Mouse (Mus musculus) forebrain, embryonic 11.5 days (tissue): ENCODE data around the gene Rps11. TPM values are rescaled to one million over a fixed set of nuclear protein-coding genes. Genes with fewer than 3 reads are reported as not detected.

Experiments used
- ATAC-seq: fragments of 200-750 bp; cut with Nextera tagmentation; replicated peaks from 2 replicates; pipeline ENCODE4 v1.8.0; 2017; ENCODE audit warnings: moderate TSS enrichment; ENCODE audit not compliant: low FRiP score
- DNase-seq: peaks from one replicate; pipeline ENCODE4 v3.0.0-alpha.2; 2017; ENCODE audit warnings: low spot score
- H3K27ac ChIP-seq: fragments of 300-500 bp; sonication (generic); 2 replicates; pipeline ENCODE4 v1.5.1; 2014; ENCODE audit warnings: low read depth, low read length
- H3K27me3 ChIP-seq: fragments of 300-500 bp; sonication (generic); 2 replicates; pipeline ENCODE4 v1.6.1; 2014; ENCODE audit warnings: mild to moderate bottlenecking, low read length, mixed read lengths; ENCODE audit not compliant: control insufficient read depth, insufficient read depth
- H3K36me3 ChIP-seq: fragments of 300-500 bp; sonication (generic); 2 replicates; pipeline ENCODE4 v1.6.1; 2014; ENCODE audit warnings: mild to moderate bottlenecking, low read length, moderate library complexity, mixed read lengths; ENCODE audit not compliant: control insufficient read depth, insufficient read depth
- H3K4me1 ChIP-seq: fragments of 300-500 bp; sonication (generic); replicated peaks from 2 replicates; pipeline ENCODE4 v1.6.1; 2014; ENCODE audit warnings: low read length, mixed read lengths; ENCODE audit not compliant: control insufficient read depth, insufficient read depth
- H3K4me2 ChIP-seq: fragments of 300-500 bp; sonication (generic); 2 replicates; pipeline ENCODE4 v1.6.1; 2014; ENCODE audit warnings: low read depth, mild to moderate bottlenecking, low read length, moderate library complexity, mixed read lengths; ENCODE audit not compliant: severe bottlenecking
- H3K4me3 ChIP-seq: fragments of 300-500 bp; sonication (generic); 2 replicates; pipeline ENCODE4 v1.5.1; 2014; ENCODE audit warnings: low read depth, low read length
- H3K9ac ChIP-seq: fragments of 300-500 bp; sonication (generic); 2 replicates; pipeline ENCODE4 v1.6.1; 2014; ENCODE audit warnings: low read length
- H3K9me3 ChIP-seq: fragments of 300-500 bp; sonication (generic); 2 replicates; pipeline ENCODE4 v1.6.1; 2016; ENCODE audit warnings: low read length, mixed read lengths; ENCODE audit not compliant: control insufficient read depth
- WGBS: fragments of 180-500 bp; shearing (Covaris S2); extraction: QIAGEN DNeasy Blood & Tissue Kit; methylation state at CpG from one replicate; pipeline ENCODE4 v1.1.7; 2014; 5-methylcytosine and 5-hydroxymethylcytosine counted together
- polyA plus RNA-seq: library from polyadenylated mRNA; unstranded; fragments of >200 nt; fragmentation: Nextera tagmentation; extraction: Ambion mirVana; gene quantifications from 2 replicates; pipeline ENCODE4 v1.2.1, GENCODE M21; 2014

The Rps11 gene
- polyA plus RNA-seq, 1 experiment from 2014 or later, result 1,481 TPM

GRCm38 (mm10) chr7:45141319-45141718 lies 17.1 kb upstream of the Rps11 start:
- Histone ChIP-seq H3K9me3 (no peaks in the 10 kb centered on the region), H3K4me2 (no peak overlapping the region), H3K9ac (no peak overlapping the region), H3K27me3 (0 out of 2 replicates have a peak, but pooled peaks cover 2% of the 10 kb centered on the region), H3K4me3 (no peak overlapping the region), H3K27ac (no peak overlapping the region), H3K36me3 (no peaks in the 10 kb centered on the region; the same call in 1 of the 2 replicates), H3K4me1 (peaks cover under 1% of the 10 kb centered on the region; the same call in 1 of the 2 replicates)
- DNase-seq, result no peak
- no peak for ATAC-seq
- WGBS, result 94% methylated on average over 3 of the region's 3 CpGs

- Histone ChIP-seq H3K4me3 (no peak overlapping the region), H3K9me3 (no peaks in the 10 kb centered on the region), H3K27me3 (peaks cover 2% of the 10 kb centered on the region; the same call in 1 of the 2 replicates), H3K27ac (no peak overlapping the region), H3K36me3 (no peaks in the 10 kb centered on the region), H3K9ac (no peak overlapping the region), H3K4me2 (no peak overlapping the region), H3K4me1 (peaks cover 4% of the 10 kb centered on the region; the same call in 1 of the 2 replicates)
- ATAC-seq, result no peak
- no peak for DNase-seq
- 81% methylated on average over 8 of the region's 8 CpGs for WGBS
Measured at GRCm38 (mm10) chr7:45139904-45140723, 15.9 kb upstream of the Rps11 start.

- Histone ChIP-seq H3K27ac (no peak overlapping the region), H3K4me2 (no peak overlapping the region), H3K27me3 (peaks cover 2% of the 10 kb centered on the region; the same call in 1 of the 2 replicates), H3K9me3 (no peaks in the 10 kb centered on the region), H3K9ac (no peak overlapping the region), H3K4me3 (no peak overlapping the region), H3K36me3 (no peaks in the 10 kb centered on the region), H3K4me1 (peaks cover 4% of the 10 kb centered on the region; the same call in 1 of the 2 replicates)
- 79% methylated on average over 1 of the region's 1 CpGs for WGBS
- ATAC-seq (no peak), DNase-seq (no peak)
Measured at GRCm38 (mm10) chr7:45138403-45138802, 14.2 kb upstream of the Rps11 start.

DNA sequence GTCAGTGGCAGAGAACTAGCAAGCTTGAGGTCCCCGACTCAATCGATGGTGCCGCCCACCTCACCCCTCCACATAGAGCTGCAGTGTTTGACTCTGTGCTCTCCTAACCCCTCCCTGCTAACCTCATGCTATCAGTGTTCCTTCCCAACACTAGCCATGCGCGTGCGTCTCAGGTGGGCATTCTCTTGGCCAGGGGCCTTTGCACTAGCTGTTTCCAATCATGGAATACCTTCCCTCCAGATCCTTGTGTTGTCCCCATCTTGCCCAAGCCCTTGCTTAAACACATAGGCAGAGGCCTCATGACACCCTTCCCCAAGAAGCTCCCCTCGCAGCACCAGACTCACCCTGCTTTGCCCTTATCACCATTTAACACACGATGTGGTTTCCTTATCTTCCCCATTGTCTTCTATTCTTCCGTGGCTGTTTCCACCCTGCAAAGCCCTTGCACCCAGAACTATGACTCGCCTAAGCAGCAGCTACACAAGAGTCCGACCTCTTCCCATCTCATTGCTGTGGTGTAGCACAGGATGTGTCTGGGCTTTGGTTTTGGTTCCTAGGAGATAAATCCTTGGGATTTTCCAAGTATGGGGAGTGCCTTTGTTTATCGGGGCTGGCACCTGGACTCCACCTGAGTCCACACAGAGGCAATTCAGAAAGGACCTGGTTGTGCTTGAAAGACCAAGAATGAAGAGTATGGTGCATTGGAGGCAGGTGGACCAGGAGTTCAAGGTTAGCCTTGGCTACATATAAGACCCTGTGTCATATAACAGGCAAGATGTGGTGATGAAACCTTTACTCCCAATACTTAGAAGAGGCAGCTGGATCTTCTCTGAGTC lies 13.2 kb upstream of the Rps11 start:
- H3K4me3 ChIP-seq, result no peak overlapping the region
- H3K27ac ChIP-seq, result no peak overlapping the region

GRCm38 (mm10) chr7:45135993-45136567 lies 11.8 kb upstream of the Rps11 start, which contains the start of the genes Gm45713 and Flt3l:
Gene Gm45713, minus strand, starts transcription at chr7:45136231.
Gene Flt3l, minus strand, starts transcription at chr7:45136432.
- 4% methylated on average over 29 of the region's 29 CpGs for WGBS
- Histone ChIP-seq H3K4me1 (peaks cover 4% of the 10 kb centered on the region; the same call in 1 of the 2 replicates), H3K9ac (peak within 1 kb of the TSS; percentile 61), H3K27ac (peak within 1 kb of the TSS; percentile 6; the same call in 1 of the 2 replicates), H3K27me3 (peaks cover 2% of the 10 kb centered on the region; the same call in 1 of the 2 replicates), H3K9me3 (no peaks in the 10 kb centered on the region), H3K36me3 (no peaks in the 10 kb centered on the region), H3K4me2 (peak within 1 kb of the TSS; percentile 74), H3K4me3 (peak within 1 kb of the TSS; percentile 40)
- DNase-seq (peak; percentile 91), ATAC-seq (peak; percentile 77)

More for the DNA sequence above, 13.2 kb upstream of the Rps11 start:
- 83% methylated on average over 12 of the region's 12 CpGs for WGBS
- H3K9ac ChIP-seq, result no peak overlapping the region
- no peak overlapping the region for H3K4me2 ChIP-seq
- H3K9me3 ChIP-seq, result no peaks in the 10 kb centered on the region
- no peaks in the 10 kb centered on the region for H3K36me3 ChIP-seq
- H3K4me1 ChIP-seq, result peaks cover 4% of the 10 kb centered on the region; the same call in 1 of the 2 replicates
- DNase-seq, result no peak
- peaks cover 2% of the 10 kb centered on the region; the same call in 1 of the 2 replicates for H3K27me3 ChIP-seq
- ATAC-seq, result no peak

DNA sequence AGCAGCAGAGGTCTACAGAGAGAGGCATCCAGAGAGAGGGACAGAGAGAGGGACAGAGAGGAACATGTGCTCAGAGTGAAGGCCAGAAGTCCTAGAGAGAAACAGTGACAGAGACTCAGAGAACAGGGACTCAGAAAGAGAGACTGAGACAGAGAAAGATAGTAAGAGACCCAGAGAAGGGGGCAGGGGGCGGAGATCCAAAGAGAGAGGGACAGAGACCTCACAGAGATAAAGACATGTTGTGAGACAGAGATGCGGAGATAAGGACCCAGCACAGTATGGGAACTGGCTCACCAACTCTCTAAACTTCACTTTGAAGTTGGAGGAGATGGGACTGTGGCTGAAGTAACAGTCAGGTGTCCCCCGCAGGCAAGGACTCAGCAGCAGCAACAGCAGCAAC lies 11.1 kb upstream of the Rps11 start:
- H3K27me3 ChIP-seq, result peaks cover 2% of the 10 kb centered on the region; the same call in 1 of the 2 replicates
- DNase-seq (no peak), ATAC-seq (no peak)
- H3K9me3 ChIP-seq, result no peaks in the 10 kb centered on the region
- peaks cover 4% of the 10 kb centered on the region; the same call in 1 of the 2 replicates for H3K4me1 ChIP-seq
- no peak overlapping the region for H3K27ac ChIP-seq
- no peak overlapping the region; the same call in 1 of the 2 replicates for H3K4me2 ChIP-seq
- no peak overlapping the region for H3K4me3 ChIP-seq
- no peaks in the 10 kb centered on the region for H3K36me3 ChIP-seq
- no peak overlapping the region for H3K9ac ChIP-seq
- WGBS, result 87% methylated on average over 3 of the region's 3 CpGs

- no peak overlapping the region for H3K4me3 ChIP-seq
- H3K36me3 ChIP-seq, result no peaks in the 10 kb centered on the region
- ATAC-seq (no peak), DNase-seq (no peak)
- H3K27ac ChIP-seq, result no peak overlapping the region
- H3K4me2 ChIP-seq, result no peak overlapping the region
- peaks cover 2% of the 10 kb centered on the region; the same call in 1 of the 2 replicates for H3K27me3 ChIP-seq
- H3K9ac ChIP-seq, result no peak overlapping the region
- H3K4me1 ChIP-seq, result peaks cover 7% of the 10 kb centered on the region; the same call in 1 of the 2 replicates
- 7% methylated on average over 12 of the region's 12 CpGs for WGBS
- no peaks in the 10 kb centered on the region for H3K9me3 ChIP-seq
Measured at GRCm38 (mm10) chr7:45134544-45135026, 10.3 kb upstream of the Rps11 start.
